Mouse (Mus musculus): ENCODE results near the gene Sowaha. TPM values are rescaled to one million over a fixed set of nuclear protein-coding genes. Genes with fewer than 3 reads are reported as not detected.

Gene Sowaha
- total RNA-seq, 1 experiment, result 0.13 TPM

- no peaks in the 10 kb centered on the region for H3K9me3 ChIP-seq (ENCODE audit: control insufficient read depth, insufficient read depth, low read depth, low read length)
- H3K36me3 ChIP-seq (ENCODE audit: control insufficient read depth, insufficient read depth, low read length, poor library complexity, severe bottlenecking), result no peaks in the 10 kb centered on the region
- H3K4me1 ChIP-seq (ENCODE audit: control insufficient read depth in 2 of 2, insufficient read depth in 2 of 2, low read length in 2 of 2, poor library complexity in 1 of 2), result peaks cover 8 to 9% of the 10 kb centered on the region in 2 experiments; a peak in 2 of 4 replicates
- peak overlapping the region; percentile 37; the same call in 1 of the 2 replicates for H3K27ac ChIP-seq (ENCODE audit: insufficient read depth, low read depth, low read length, poor library complexity, severe bottlenecking)
- no peak overlapping the region for H3K9ac ChIP-seq (ENCODE audit: insufficient read depth, low read depth, low read length, poor library complexity, severe bottlenecking)
- TF ChIP-seq CHD2 (IDR thresholded peaks at IDR 0.05; ENCODE audit: low read depth, low read length) (no peak), HCFC1 (IDR thresholded peaks at IDR 0.05; ENCODE audit: borderline replicate concordance, insufficient read depth, low read length) (no peak), ZC3H11A (IDR thresholded peaks at IDR 0.05; ENCODE audit: borderline replicate concordance, low read depth, low read length) (no peak), MAFK (IDR thresholded peaks at IDR 0.05; ENCODE audit: insufficient read depth, low read depth, low read length) (no peak), ZNF384 (IDR thresholded peaks at IDR 0.05; ENCODE audit: low read depth, low read length) (no peak)
- no peak overlapping the region for H3K4me3 ChIP-seq (ENCODE audit: insufficient read depth in 1 of 2, low read depth in 1 of 2, low read length in 2 of 2, poor library complexity in 1 of 2, severe bottlenecking in 1 of 2)
- DNase-seq (ENCODE audit: low read depth, low spot score), result no peak
- in situ Hi-C loops (cut with MboI; ENCODE audit: low sequenced_read_pairs in 2 of 2, unreplicated experiment in 2 of 2), result no loop called here
Observed at GRCm38 (mm10) chr11:53508152-53508551, 28.1 kb upstream of the Sowaha start.

- peaks cover 8 to 9% of the 10 kb centered on the region in 2 experiments; a peak in 2 of 4 replicates for H3K4me1 ChIP-seq (ENCODE audit: control insufficient read depth in 2 of 2, insufficient read depth in 2 of 2, low read length in 2 of 2, poor library complexity in 1 of 2)
- no peak overlapping the region for H3K27ac ChIP-seq (ENCODE audit: insufficient read depth, low read depth, low read length, poor library complexity, severe bottlenecking)
- no peaks in the 10 kb centered on the region for H3K9me3 ChIP-seq (ENCODE audit: control insufficient read depth, insufficient read depth, low read depth, low read length)
- no peak overlapping the region for H3K9ac ChIP-seq (ENCODE audit: insufficient read depth, low read depth, low read length, poor library complexity, severe bottlenecking)
- no peaks in the 10 kb centered on the region for H3K36me3 ChIP-seq (ENCODE audit: control insufficient read depth, insufficient read depth, low read length, poor library complexity, severe bottlenecking)
- no peak for DNase-seq (ENCODE audit: low read depth, low spot score)
- in situ Hi-C loops (cut with MboI; ENCODE audit: low sequenced_read_pairs in 2 of 2, unreplicated experiment in 2 of 2), result no loop called here
- TF ChIP-seq HCFC1 (IDR thresholded peaks at IDR 0.05; ENCODE audit: borderline replicate concordance, insufficient read depth, low read length) (no peak), MAFK (IDR thresholded peaks at IDR 0.05; ENCODE audit: insufficient read depth, low read depth, low read length) (no peak), CHD2 (IDR thresholded peaks at IDR 0.05; ENCODE audit: low read depth, low read length) (no peak), ZNF384 (IDR thresholded peaks at IDR 0.05; ENCODE audit: low read depth, low read length) (no peak), ZC3H11A (IDR thresholded peaks at IDR 0.05; ENCODE audit: borderline replicate concordance, low read depth, low read length) (no peak)
- no peak overlapping the region for H3K4me3 ChIP-seq (ENCODE audit: insufficient read depth in 1 of 2, low read depth in 1 of 2, low read length in 2 of 2, poor library complexity in 1 of 2, severe bottlenecking in 1 of 2)
Observed at GRCm38 (mm10) chr11:53507098-53507805, 27.2 kb upstream of the Sowaha start.

GRCm38 (mm10) chr11:53505026-53505663 lies 25.1 kb upstream of the Sowaha start:
- Histone ChIP-seq H3K36me3 (ENCODE audit: control insufficient read depth, insufficient read depth, low read length, poor library complexity, severe bottlenecking) (no peaks in the 10 kb centered on the region), H3K9ac (ENCODE audit: insufficient read depth, low read depth, low read length, poor library complexity, severe bottlenecking) (no peak overlapping the region), H3K9me3 (ENCODE audit: control insufficient read depth, insufficient read depth, low read depth, low read length) (no peaks in the 10 kb centered on the region), H3K4me3 (ENCODE audit: insufficient read depth in 1 of 2, low read depth in 1 of 2, low read length in 2 of 2, poor library complexity in 1 of 2, severe bottlenecking in 1 of 2) (no peak overlapping the region), H3K27ac (ENCODE audit: insufficient read depth, low read depth, low read length, poor library complexity, severe bottlenecking) (no peak overlapping the region), H3K4me1 (ENCODE audit: control insufficient read depth in 2 of 2, insufficient read depth in 2 of 2, low read length in 2 of 2, poor library complexity in 1 of 2) (peaks cover 8 to 10% of the 10 kb centered on the region in 2 experiments; a peak in 2 of 4 replicates)
- no peak for TF ChIP-seq CHD2 (IDR thresholded peaks at IDR 0.05; ENCODE audit: low read depth, low read length)
- TF ChIP-seq HCFC1 (IDR thresholded peaks at IDR 0.05; ENCODE audit: borderline replicate concordance, insufficient read depth, low read length), result no peak
- TF ChIP-seq ZC3H11A (IDR thresholded peaks at IDR 0.05; ENCODE audit: borderline replicate concordance, low read depth, low read length), result no peak
- TF ChIP-seq MAFK (IDR thresholded peaks at IDR 0.05; ENCODE audit: insufficient read depth, low read depth, low read length), result no peak
- TF ChIP-seq ZNF384 (IDR thresholded peaks at IDR 0.05; ENCODE audit: low read depth, low read length), result no peak
- DNase-seq (ENCODE audit: low read depth, low spot score), result no peak
- in situ Hi-C loops (cut with MboI; ENCODE audit: low sequenced_read_pairs in 2 of 2, unreplicated experiment in 2 of 2), result no loop called here

- Histone ChIP-seq H3K4me3 (ENCODE audit: insufficient read depth in 1 of 2, low read depth in 1 of 2, low read length in 2 of 2, poor library complexity in 1 of 2, severe bottlenecking in 1 of 2) (no peak overlapping the region), H3K36me3 (ENCODE audit: control insufficient read depth, insufficient read depth, low read length, poor library complexity, severe bottlenecking) (no peaks in the 10 kb centered on the region), H3K27ac (ENCODE audit: insufficient read depth, low read depth, low read length, poor library complexity, severe bottlenecking) (no peak overlapping the region), H3K9ac (ENCODE audit: insufficient read depth, low read depth, low read length, poor library complexity, severe bottlenecking) (no peak overlapping the region), H3K9me3 (ENCODE audit: control insufficient read depth, insufficient read depth, low read depth, low read length) (no peaks in the 10 kb centered on the region), H3K4me1 (ENCODE audit: control insufficient read depth in 2 of 2, insufficient read depth in 2 of 2, low read length in 2 of 2, poor library complexity in 1 of 2) (peaks cover 8 to 9% of the 10 kb centered on the region in 2 experiments; a peak in 2 of 4 replicates)
- DNase-seq (ENCODE audit: low read depth, low spot score), result no peak
- TF ChIP-seq HCFC1 (IDR thresholded peaks at IDR 0.05; ENCODE audit: borderline replicate concordance, insufficient read depth, low read length) (no peak), CHD2 (IDR thresholded peaks at IDR 0.05; ENCODE audit: low read depth, low read length) (no peak), ZC3H11A (IDR thresholded peaks at IDR 0.05; ENCODE audit: borderline replicate concordance, low read depth, low read length) (no peak), MAFK (IDR thresholded peaks at IDR 0.05; ENCODE audit: insufficient read depth, low read depth, low read length) (no peak), ZNF384 (IDR thresholded peaks at IDR 0.05; ENCODE audit: low read depth, low read length) (no peak)
- in situ Hi-C loops (cut with MboI; ENCODE audit: low sequenced_read_pairs in 2 of 2, unreplicated experiment in 2 of 2), result no loop called here
Observed at GRCm38 (mm10) chr11:53504376-53504775, 24.3 kb upstream of the Sowaha start.

All from ES-E14 (cell line).